Mouse (Mus musculus): ENCODE data around the gene Cfap54. TPM values are rescaled to one million over a fixed set of nuclear protein-coding genes. Genes with fewer than 3 reads are reported as not detected.

The Cfap54 gene
- polyA plus RNA-seq, 1 experiment from 2014 or later: 0.07 TPM

DNA sequence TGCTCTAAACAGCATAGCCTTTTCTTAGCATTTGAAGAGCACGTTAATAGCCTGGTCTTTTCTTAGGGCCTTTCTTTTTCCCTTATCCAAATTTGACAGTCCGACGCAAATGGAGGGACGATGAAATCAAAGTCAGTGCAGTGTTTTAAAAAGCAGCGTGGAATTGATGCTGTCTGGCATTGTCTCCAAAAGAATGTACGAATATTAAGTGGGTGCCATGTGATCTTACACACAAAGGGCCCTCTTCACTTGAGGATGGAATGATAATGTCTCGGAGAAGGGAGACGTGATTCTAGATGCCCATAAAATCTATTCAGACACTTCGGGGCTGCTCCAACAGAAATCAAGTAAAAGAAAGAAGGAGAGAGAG lies 289.9 kb downstream of the Cfap54 start:
- no peak for ATAC-seq (ENCODE audit: insufficient number of reproducible peaks, low FRiP score, low TSS enrichment, low read depth)
- Histone ChIP-seq H3K9me3 (ENCODE audit: control insufficient read depth, low read length) (no peaks in the 10 kb centered on the region), H3K4me3 (ENCODE audit: low read depth, low read length) (no peak overlapping the region), H3K36me3 (ENCODE audit: control insufficient read depth, insufficient read depth, low read length) (no peaks in the 10 kb centered on the region), H3K4me2 (ENCODE audit: low read depth, severe bottlenecking) (no peak overlapping the region), H3K27me3 (ENCODE audit: control insufficient read depth, insufficient read depth, low read length) (no peaks in the 10 kb centered on the region), H3K27ac (replicated peaks; ENCODE audit: low read depth, low read length) (no peak overlapping the region), H3K4me1 (ENCODE audit: control insufficient read depth, insufficient read depth, low read length) (no peaks in the 10 kb centered on the region), H3K9ac (ENCODE audit: low read length) (no peak overlapping the region)
- 85% methylated on average over 9 of the region's 9 CpGs for WGBS
- DNase-seq (ENCODE audit: low spot score): no peak

DNA sequence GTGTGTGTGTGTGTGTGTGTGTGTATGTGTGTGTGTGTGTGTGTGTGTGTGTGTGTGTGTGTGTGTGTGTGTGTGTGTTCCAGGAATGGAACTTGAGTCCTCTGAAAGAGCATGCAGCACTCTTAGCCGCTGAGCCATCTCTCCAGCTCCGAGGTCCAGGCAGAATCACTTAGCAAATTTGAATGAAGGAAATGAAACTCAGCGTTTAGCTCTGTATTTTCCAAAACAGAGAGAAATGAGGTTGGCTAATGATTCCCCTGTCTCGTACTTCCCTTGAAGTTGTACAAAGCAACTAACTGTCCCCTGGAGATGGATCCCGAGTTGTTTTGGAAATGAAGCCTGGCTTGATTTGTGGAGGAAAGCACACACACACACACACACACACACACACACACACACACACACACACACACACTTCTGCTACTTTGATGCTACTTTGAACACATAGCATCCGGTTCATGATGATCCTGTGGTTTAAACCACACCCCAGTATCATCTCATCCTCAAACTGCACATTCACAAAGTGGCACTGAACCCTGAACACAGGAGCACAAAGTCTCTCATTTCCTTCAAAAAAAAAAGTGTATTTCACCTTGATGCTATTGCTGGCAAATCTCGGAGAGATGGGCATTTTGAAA lies 290.4 kb downstream of the Cfap54 start:
- H3K4me2 ChIP-seq (ENCODE audit: low read depth, severe bottlenecking): no peak overlapping the region
- H3K36me3 ChIP-seq (ENCODE audit: control insufficient read depth, insufficient read depth, low read length): no peaks in the 10 kb centered on the region
- no peak overlapping the region for H3K9ac ChIP-seq (ENCODE audit: low read length)
- H3K4me1 ChIP-seq (ENCODE audit: control insufficient read depth, insufficient read depth, low read length): no peaks in the 10 kb centered on the region
- WGBS: 74% methylated on average over 7 of the region's 7 CpGs
- DNase-seq (ENCODE audit: low spot score): no peak
- H3K9me3 ChIP-seq (ENCODE audit: control insufficient read depth, low read length): no peaks in the 10 kb centered on the region
- no peak overlapping the region for H3K4me3 ChIP-seq (ENCODE audit: low read depth, low read length)
- H3K27me3 ChIP-seq (ENCODE audit: control insufficient read depth, insufficient read depth, low read length): no peaks in the 10 kb centered on the region
- ATAC-seq (ENCODE audit: insufficient number of reproducible peaks, low FRiP score, low TSS enrichment, low read depth): no peak
- no peak overlapping the region for H3K27ac ChIP-seq (replicated peaks; ENCODE audit: low read depth, low read length)

- WGBS: 54% methylated on average over 2 of the region's 2 CpGs
- H3K4me1 ChIP-seq (ENCODE audit: control insufficient read depth, insufficient read depth, low read length): no peaks in the 10 kb centered on the region
- no peak overlapping the region for H3K27ac ChIP-seq (replicated peaks; ENCODE audit: low read depth, low read length)
- no peak overlapping the region for H3K4me3 ChIP-seq (ENCODE audit: low read depth, low read length)
- no peaks in the 10 kb centered on the region for H3K27me3 ChIP-seq (ENCODE audit: control insufficient read depth, insufficient read depth, low read length)
- DNase-seq (ENCODE audit: low spot score): no peak
- H3K9ac ChIP-seq (ENCODE audit: low read length): no peak overlapping the region
- no peaks in the 10 kb centered on the region for H3K36me3 ChIP-seq (ENCODE audit: control insufficient read depth, insufficient read depth, low read length)
- H3K4me2 ChIP-seq (ENCODE audit: low read depth, severe bottlenecking): no peak overlapping the region
- no peaks in the 10 kb centered on the region for H3K9me3 ChIP-seq (ENCODE audit: control insufficient read depth, low read length)
- no peak for ATAC-seq (ENCODE audit: insufficient number of reproducible peaks, low FRiP score, low TSS enrichment, low read depth)
Observed at GRCm38 (mm10) chr10:92790247-92790646, 291.2 kb downstream of the Cfap54 start.

GRCm38 (mm10) chr10:92788410-92789096 lies 292.9 kb downstream of the Cfap54 start:
- no peak overlapping the region for H3K9ac ChIP-seq (ENCODE audit: low read length)
- H3K36me3 ChIP-seq (ENCODE audit: control insufficient read depth, insufficient read depth, low read length): no peaks in the 10 kb centered on the region
- H3K9me3 ChIP-seq (ENCODE audit: control insufficient read depth, low read length): no peaks in the 10 kb centered on the region
- ATAC-seq (ENCODE audit: insufficient number of reproducible peaks, low FRiP score, low TSS enrichment, low read depth) (no peak), DNase-seq (ENCODE audit: low spot score) (no peak)
- H3K4me1 ChIP-seq (ENCODE audit: control insufficient read depth, insufficient read depth, low read length): no peaks in the 10 kb centered on the region
- 66% methylated on average over 13 of the region's 13 CpGs for WGBS
- H3K27me3 ChIP-seq (ENCODE audit: control insufficient read depth, insufficient read depth, low read length): no peaks in the 10 kb centered on the region
- H3K4me2 ChIP-seq (ENCODE audit: low read depth, severe bottlenecking): no peak overlapping the region
- no peak overlapping the region for H3K27ac ChIP-seq (replicated peaks; ENCODE audit: low read depth, low read length)
- no peak overlapping the region for H3K4me3 ChIP-seq (ENCODE audit: low read depth, low read length)

GRCm38 (mm10) chr10:92782691-92783090 lies 298.7 kb downstream of the Cfap54 start:
- H3K9ac ChIP-seq (ENCODE audit: low read length): no peak overlapping the region
- DNase-seq (ENCODE audit: low spot score) (no peak), ATAC-seq (ENCODE audit: insufficient number of reproducible peaks, low FRiP score, low TSS enrichment, low read depth) (no peak)
- no peak overlapping the region for H3K4me3 ChIP-seq (ENCODE audit: low read depth, low read length)
- no peaks in the 10 kb centered on the region for H3K4me1 ChIP-seq (ENCODE audit: control insufficient read depth, insufficient read depth, low read length)
- no peaks in the 10 kb centered on the region for H3K9me3 ChIP-seq (ENCODE audit: control insufficient read depth, low read length)
- no peaks in the 10 kb centered on the region for H3K27me3 ChIP-seq (ENCODE audit: control insufficient read depth, insufficient read depth, low read length)
- no peak overlapping the region for H3K27ac ChIP-seq (replicated peaks; ENCODE audit: low read depth, low read length)
- no peak overlapping the region for H3K4me2 ChIP-seq (ENCODE audit: low read depth, severe bottlenecking)
- H3K36me3 ChIP-seq (ENCODE audit: control insufficient read depth, insufficient read depth, low read length): no peaks in the 10 kb centered on the region
- 82% methylated on average over 5 of the region's 5 CpGs for WGBS

DNA sequence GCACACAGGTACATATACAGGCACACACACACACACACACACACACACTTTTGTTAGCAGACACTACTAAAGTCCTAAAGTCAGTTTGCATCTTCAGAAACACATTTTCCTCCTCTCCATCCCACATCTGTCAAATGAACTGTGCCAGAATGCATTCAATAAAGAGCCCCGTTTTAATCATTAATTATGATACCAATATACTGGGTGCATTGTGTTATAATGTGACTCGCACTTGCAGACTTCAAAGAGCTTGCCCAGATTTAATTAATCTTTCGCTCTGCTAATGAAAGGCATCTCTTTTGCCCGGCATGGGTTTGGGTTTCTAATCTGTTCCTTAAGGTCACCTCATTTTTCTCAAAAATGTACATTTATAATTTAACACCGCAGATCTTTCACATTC lies 327.1 kb downstream of the Cfap54 start:
- no peaks in the 10 kb centered on the region for H3K36me3 ChIP-seq (ENCODE audit: control insufficient read depth, insufficient read depth, low read length)
- no peaks in the 10 kb centered on the region for H3K9me3 ChIP-seq (ENCODE audit: control insufficient read depth, low read length)
- no peak for DNase-seq (ENCODE audit: low spot score)
- no peaks in the 10 kb centered on the region for H3K27me3 ChIP-seq (ENCODE audit: control insufficient read depth, insufficient read depth, low read length)
- no peaks in the 10 kb centered on the region for H3K4me1 ChIP-seq (ENCODE audit: control insufficient read depth, insufficient read depth, low read length)
- ATAC-seq (ENCODE audit: insufficient number of reproducible peaks, low FRiP score, low TSS enrichment, low read depth): no peak
- H3K27ac ChIP-seq (replicated peaks; ENCODE audit: low read depth, low read length): no peak overlapping the region
- 92% methylated on average over 5 of the region's 5 CpGs for WGBS
- no peak overlapping the region for H3K9ac ChIP-seq (ENCODE audit: low read length)
- no peak overlapping the region for H3K4me3 ChIP-seq (ENCODE audit: low read depth, low read length)
- no peak overlapping the region for H3K4me2 ChIP-seq (ENCODE audit: low read depth, severe bottlenecking)

DNA sequence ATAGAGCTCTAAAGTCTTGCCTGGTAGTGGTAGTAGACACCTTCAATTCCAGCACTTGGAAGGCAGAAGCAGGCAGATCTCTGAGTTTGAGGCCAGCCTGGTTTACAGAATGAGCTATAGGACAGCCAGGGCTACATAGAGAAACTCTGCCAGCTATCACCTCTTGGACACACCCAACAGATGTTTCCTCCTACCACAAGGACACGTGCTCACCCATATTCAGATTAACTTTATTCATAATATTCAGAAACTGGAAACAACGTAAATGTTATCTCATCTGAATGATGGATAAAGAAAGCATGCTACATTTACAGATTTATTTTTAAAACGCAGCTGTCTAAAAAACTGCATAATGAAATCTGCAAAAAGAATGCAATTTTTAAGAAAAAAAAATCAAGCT lies 351.1 kb downstream of the Cfap54 start:
- Histone ChIP-seq H3K27ac (replicated peaks; ENCODE audit: low read depth, low read length) (no peak overlapping the region), H3K36me3 (ENCODE audit: control insufficient read depth, insufficient read depth, low read length) (no peaks in the 10 kb centered on the region), H3K27me3 (ENCODE audit: control insufficient read depth, insufficient read depth, low read length) (no peaks in the 10 kb centered on the region), H3K4me2 (ENCODE audit: low read depth, severe bottlenecking) (no peak overlapping the region), H3K4me3 (ENCODE audit: low read depth, low read length) (no peak overlapping the region), H3K9me3 (ENCODE audit: control insufficient read depth, low read length) (no peaks in the 10 kb centered on the region), H3K4me1 (ENCODE audit: control insufficient read depth, insufficient read depth, low read length) (no peaks in the 10 kb centered on the region), H3K9ac (ENCODE audit: low read length) (no peak overlapping the region)
- ATAC-seq (ENCODE audit: insufficient number of reproducible peaks, low FRiP score, low TSS enrichment, low read depth): no peak
- WGBS: 89% methylated on average over 3 of the region's 3 CpGs
- no peak for DNase-seq (ENCODE audit: low spot score)

DNA sequence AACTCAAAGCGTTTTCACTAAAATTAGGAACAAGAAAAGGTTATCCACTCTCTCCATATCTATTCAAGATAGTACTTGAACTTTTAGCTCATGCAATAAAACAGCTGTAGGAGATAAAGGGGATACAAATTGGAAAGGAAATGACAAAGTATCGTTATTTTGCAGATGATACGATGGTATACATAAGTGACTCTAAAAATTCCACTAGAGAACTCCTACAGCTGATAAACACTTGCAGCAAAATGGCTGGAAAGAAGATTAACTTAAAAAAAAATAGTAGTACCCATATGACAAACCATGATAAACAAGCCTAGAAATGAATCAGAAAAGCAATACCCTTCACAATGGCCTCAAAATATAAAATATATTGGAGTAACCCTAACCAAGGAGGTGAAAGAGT lies 352.7 kb downstream of the Cfap54 start:
- Histone ChIP-seq H3K4me3 (ENCODE audit: low read depth, low read length) (no peak overlapping the region), H3K4me1 (ENCODE audit: control insufficient read depth, insufficient read depth, low read length) (no peaks in the 10 kb centered on the region), H3K36me3 (ENCODE audit: control insufficient read depth, insufficient read depth, low read length) (no peaks in the 10 kb centered on the region), H3K9ac (ENCODE audit: low read length) (no peak overlapping the region), H3K27ac (replicated peaks; ENCODE audit: low read depth, low read length) (no peak overlapping the region), H3K27me3 (ENCODE audit: control insufficient read depth, insufficient read depth, low read length) (no peaks in the 10 kb centered on the region), H3K9me3 (ENCODE audit: control insufficient read depth, low read length) (no peaks in the 10 kb centered on the region), H3K4me2 (ENCODE audit: low read depth, severe bottlenecking) (no peak overlapping the region)
- 84% methylated on average over 3 of the region's 3 CpGs for WGBS
- ATAC-seq (ENCODE audit: insufficient number of reproducible peaks, low FRiP score, low TSS enrichment, low read depth): no peak
- DNase-seq (ENCODE audit: low spot score): no peak

Measured in limb, embryonic 11.5 days (tissue).